Mouse (Mus musculus): Measurements from ENCODE around the gene Rad9a. TPM values are rescaled to one million over a fixed set of nuclear protein-coding genes. Genes with fewer than 3 reads are reported as not detected.
"Not testable (repeated sequence)": the region's sequence is repeated elsewhere in the genome, so short reads cannot be mapped to it uniquely, and the experiment has no call there.

The Rad9a gene
- 10 to 100 TPM; 63.6 to 83.6 TPM for polyA plus RNA-seq (2017; shearing (Covaris generic))

GRCm38 (mm10) chr19:4201291-4201909 is at the start of gene Rad9a:
Rad9a (minus strand) TSS chr19:4201662.
- peak; percentile 75 for ATAC-seq

DNA sequence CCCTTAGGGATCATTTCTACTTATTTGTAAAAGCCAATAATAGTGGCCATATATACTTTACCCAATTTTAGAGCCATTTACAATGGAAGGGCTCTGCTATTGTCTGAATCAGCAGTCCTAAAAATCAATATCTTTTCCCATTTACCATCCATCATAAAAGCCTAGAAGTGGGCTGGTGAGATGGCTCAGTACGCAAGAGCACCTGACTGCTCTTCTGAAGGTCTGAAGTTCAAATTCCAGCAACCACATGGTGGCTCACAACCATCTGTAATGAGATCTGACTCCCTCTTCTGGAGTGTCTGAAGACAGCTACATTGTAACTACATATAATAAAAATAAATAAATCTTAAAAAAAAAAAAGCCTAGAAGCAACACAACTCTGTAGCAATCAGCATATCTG is 47.2 kb upstream of the Rad9a start:
- not testable (repeated sequence) for ATAC-seq

DNA sequence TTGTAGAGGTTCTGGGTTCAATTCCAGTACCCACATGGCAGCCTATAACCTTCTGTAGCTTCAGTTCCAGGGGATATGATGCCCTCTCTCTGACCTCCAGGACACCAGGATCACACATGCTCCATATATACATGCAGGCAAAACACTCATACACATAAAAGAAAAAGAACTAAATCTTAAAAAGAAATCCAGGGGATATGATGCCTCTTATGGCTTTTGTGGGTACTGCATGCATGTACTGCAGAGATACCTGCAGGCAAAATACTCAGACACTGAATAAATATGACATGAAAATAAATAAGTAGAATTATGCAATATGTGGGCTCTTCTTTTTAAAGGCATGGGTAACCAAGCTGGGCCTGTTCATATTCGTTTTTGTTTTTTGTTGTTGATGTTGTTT is 45.5 kb upstream of the Rad9a start:
- no peak for ATAC-seq

- ATAC-seq, result no peak
Measured at GRCm38 (mm10) chr19:4244775-4245174, 43.3 kb upstream of the Rad9a start.

DNA sequence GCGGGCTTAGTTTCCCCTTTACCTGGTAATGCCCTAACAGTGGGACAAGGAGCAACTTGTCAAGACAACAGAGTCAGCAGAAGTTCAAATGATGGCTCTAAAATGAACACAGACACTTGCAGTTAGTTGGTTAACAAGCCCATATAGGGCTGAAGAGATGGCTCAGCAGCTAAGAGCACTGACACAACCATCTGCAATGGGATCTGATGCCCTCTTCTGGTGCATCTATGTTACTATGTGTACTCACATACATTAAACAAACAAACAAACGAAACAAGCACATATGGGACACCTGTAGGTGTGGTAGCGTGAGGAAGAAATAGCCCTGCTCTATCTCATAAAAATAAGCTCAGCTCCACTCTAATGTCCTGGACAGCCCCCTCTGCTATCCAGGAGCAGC is 41.0 kb upstream of the Rad9a start:
- ATAC-seq, result no peak

DNA sequence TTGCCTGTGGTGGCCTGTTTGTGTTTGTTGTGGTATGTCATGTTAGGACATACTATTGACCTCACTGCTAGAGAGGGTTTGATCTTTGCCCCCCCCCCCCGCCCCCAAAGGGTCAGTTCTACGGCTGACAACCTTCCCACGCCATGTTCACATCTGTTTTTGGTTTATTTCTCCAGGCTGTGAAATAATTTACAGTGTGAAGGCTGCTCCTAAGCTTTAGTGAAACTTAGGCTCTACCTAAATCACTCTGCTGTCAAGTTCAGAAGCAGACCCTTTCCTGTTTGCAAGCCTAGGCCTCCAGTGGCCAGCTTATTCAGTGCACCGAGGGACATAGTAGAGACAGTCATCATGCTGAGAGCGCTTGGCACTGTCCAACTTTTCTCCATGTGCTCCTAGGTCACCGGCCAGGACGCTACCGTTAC is 38.8 kb upstream of the Rad9a start:
- ATAC-seq, result no peak

- no peak for ATAC-seq
Measured at GRCm38 (mm10) chr19:4234548-4234947, 33.1 kb upstream of the Rad9a start.

DNA sequence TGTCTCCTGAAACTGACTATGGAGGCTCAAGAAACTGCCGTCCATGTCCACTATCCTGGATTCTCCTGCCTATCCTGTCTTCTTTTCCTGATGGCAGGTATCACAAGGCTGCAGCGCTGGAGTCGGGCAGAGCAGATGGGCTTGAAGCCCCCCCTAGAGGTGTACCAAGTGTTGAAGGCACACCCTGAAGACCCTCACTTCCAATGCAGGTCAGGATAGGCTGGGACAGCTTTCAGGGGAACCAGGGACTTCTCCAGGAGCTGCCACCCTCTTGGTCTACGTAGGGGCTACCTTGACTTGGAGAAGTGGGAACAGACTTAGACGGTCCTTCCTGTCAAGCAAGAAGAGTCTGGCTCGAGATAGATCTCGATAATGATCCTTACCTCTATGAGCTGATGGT is 31.2 kb upstream of the Rad9a start:
- no peak for ATAC-seq

DNA sequence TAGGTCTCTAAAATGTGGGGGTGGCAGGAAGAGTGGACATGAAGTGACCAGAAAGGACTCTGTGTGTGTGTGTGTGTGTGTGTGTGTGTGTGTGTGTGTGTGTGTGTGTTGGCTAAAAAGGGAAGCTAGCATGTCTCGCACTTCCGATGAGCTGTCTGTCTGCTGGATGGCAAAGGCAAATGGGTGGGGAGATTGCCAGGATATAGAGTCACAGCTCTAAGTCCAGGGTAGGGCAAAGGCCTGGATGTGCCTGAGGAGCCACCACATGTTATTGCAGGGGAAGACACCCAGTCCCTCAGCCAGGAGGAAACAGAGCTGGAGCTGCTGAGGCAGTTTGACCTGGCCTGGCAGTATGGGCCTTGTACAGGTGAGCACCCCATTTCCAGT is 30.7 kb upstream of the Rad9a start:
- ATAC-seq, result peak; percentile 54

DNA sequence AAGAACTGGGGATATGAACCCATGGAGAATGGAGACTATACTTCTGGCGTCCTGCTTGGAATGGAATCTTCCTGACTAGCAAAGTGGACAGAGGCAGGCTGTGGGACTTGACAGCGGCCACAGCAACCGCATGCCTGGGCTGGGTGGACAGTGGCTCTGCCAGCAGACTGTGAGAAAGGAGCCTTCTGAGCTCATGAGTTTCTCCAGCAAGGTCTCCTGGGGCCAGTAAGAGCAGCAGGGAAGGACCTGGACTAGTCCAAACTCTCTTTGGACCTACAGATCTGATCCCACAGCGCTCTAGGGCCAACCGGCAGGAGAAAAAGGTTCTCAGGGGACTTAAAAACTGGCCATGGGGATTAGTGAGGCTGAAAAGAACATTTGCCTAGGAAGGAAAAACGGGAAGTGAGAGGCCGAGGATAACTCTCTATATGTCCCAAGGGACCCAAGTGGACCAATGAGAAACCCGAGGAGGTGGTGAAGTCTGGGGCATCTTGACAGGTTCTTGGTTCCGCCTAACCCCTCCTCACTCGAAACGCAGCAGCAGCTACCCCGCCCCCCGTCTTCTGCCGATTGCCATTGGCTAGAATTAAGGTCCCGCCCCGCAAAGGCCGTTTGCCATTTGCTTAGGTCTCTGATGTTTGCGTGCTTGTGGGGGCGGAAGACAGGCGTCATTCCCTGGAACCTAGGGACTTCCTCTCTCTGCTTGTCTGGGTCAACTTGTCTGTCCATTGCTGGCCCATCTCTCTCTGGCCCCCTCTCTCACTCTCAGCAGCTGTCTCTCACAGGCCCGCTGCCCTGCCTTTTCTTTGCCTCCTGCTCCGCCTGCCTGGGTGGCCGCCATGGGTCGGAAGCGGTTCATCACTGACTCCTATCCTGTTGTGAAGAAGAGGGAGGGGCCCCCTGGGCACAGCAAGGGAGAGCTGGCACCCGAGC is 30.1 kb upstream of the Rad9a start, which contains the start of gene Pold4:
Gene Pold4, plus strand, starts transcription at position 647 of the 933 bp plus-strand sequence.
- ATAC-seq, result peak; percentile 84

DNA sequence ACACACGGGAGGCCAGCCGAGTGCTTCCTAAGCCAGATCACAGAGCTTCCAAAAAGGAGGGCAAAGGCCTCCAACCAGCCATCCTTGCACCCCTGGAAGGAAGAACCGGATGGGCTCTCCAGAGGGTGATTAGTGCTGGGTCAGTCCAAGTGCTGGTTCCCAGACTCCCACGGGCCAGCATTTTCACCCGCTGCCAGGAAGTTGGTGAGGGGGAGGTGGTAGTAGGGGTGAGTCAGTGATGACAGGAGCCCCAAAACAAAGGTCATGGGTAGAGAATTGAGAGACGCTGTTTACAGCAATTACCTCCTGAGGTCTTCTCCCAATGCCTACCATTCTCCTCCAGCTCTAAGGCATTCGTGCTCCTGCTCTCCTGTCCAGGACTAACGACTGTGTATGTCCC is 29.0 kb upstream of the Rad9a start:
- ATAC-seq, result no peak

DNA sequence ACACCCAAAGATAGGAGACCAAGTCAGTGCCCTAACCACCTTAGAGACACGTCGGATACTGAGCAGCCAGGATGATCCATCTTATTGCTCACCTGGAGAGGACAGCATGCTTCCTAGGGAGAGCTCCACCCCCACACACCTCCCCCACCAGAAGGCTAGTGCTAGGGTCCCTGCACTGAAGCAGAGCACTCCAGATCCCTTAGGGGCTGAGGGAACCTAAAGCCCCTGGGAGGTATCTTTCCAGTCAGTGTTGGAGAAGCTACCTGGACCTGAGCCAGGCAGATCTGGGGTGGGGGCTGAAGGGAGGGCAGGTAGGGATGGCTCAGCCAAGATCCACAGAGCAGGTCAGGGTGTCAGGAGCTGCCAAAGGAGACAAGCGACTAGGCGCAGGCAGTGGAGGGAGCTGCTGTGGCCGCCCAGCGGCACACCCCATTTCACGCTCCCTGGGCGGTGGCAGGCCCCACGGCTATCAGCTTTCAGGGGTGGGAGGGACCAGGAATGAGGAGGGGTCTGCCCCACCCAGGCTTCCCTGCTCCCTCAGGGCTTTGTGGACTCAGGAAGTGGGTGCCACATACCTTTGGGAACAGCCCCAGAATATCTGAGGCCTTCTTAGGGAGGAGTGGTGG is 28.1 kb upstream of the Rad9a start:
- no peak for ATAC-seq

DNA sequence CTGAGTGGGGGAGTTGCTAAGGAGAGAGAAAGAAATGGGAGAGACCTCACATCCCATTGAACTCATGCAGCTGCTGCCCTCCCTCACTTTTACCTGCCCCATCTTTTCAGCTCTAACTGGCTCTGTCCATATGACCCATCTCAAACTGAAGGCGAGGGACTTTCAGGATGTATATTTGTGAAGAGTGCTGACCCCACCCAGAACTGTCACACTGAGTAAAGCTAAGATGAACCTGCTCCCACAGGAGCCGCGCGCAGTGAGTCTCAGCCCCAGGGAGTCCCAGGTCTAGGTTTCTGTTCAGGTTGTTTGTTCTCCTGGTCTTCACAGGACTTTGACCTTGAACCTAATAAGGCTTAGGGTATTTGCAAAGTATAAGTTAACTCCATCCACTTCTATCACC is 27.4 kb upstream of the Rad9a start:
- no peak for ATAC-seq

- peak; percentile 14 for ATAC-seq
Measured at GRCm38 (mm10) chr19:4227894-4228678, 26.6 kb upstream of the Rad9a start.

DNA sequence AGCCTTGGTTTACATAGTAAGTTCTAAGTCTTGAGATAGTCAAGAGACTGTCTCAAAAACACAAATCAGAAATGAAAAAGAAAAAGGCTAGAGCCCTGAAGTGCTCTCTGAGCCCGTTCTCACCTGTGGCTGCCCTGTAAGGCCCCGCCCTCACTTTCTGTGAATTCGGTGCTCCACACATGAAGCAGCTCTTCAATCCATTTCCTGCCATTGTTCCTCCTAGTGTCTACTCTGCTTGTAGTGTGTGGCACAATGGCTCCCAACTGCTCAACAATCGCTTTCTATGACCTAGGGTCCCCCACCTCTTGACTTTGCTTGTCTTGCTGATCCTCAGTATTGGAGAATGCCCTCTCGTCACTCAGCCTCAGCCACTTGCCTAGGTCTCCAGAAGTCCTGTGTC is 26.0 kb upstream of the Rad9a start:
- no peak for ATAC-seq

DNA sequence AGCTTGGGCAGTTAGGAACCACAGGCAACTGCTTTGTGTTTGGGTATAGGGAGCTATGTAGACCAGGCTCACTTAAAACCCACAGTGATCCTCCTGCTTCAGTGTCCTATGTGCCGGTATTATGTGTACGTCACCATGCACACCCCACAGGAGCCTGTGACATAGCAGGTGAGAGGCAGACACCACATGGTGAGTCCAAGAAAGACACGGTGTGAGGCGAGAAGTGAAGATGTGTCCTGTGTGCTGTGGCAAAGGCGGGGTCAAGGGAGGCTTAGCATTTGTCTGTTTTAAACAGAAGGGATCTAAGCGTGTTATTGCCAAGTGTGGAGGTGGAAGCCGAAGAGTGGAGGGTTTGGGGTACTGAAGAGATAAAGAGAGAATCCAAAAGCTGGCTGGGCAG is 25.3 kb upstream of the Rad9a start:
- ATAC-seq, result no peak

- ATAC-seq, result no peak
Measured at GRCm38 (mm10) chr19:4222165-4222564, 20.7 kb upstream of the Rad9a start.

DNA sequence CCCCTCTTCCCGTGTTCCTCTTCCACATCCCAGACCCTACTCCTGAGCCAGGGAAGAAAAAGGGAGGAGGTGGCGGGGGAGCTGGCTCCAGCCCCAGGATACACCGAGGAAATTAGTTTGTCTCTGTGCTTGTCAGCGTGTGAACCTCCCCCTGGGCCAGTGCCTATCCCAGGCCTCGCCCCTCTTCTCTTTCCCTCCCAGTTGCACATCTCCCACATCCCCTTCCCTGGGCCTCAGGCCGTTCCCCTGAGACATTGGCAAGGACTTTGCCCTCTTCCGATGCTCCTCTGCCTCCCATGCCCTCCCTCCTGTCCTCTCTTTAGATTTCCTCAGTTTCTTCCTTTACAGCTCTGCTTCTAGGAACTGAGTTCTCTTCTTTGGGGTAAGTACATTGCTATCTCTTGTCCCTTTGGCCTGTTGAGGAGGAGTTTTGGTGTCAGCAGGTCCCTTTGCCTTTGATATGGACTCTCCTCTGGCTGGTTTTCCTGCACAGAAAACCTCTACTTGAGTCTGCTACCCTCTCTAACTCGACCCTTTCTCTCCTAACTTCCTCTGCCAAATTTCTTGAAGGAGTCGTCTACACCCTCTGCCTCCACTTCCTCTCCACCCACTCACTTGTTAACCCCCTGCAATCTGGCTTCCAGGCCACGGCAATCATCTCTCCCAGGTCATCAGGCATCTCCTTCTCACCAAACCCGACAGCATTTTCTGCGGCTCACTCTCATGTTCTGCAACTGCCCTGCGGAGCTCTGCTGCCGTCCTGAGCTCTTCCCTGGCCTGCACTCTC is 19.7 kb upstream of the Rad9a start:
- peak; percentile 40 for ATAC-seq

GRCm38 (mm10) chr19:4220416-4220815 is 19.0 kb upstream of the Rad9a start:
- ATAC-seq, result no peak

DNA sequence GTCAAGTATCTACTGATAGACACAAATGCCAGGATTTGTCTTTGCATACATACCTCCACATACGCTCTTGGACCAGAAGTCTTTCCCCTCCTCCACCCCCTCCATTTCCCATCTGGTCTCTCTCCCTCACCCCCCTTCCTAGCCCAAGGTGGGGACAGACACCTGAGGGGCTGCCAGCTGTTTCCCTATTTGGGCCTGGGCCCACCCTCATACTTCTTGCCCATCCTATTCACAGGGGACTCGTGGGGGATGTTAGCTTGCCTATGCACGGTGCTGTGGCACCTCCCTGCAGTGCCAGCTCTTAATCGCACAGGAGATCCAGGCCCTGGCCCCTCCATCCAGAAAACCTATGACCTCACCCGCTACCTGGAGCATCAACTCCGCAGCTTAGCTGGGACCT is 18.5 kb upstream of the Rad9a start:
- ATAC-seq, result no peak

DNA sequence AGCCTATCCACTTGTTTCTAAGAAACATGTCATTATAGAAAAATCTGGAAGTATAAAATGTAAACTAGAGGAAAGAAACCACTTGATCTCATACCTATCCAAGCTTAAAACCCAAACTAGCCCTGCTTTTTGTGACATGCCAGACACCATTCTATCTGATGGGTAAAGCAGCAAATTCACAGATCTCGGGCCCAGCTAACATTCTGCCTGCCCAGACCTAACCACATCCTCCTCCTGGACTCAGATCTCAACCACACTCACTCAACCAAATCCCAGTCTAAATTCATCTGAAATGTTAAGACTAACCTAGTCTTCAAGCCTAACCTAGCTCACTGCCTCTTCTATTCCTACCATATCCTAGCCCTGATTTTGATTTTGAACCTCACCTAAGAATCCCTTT is 17.3 kb upstream of the Rad9a start:
- peak; percentile 45 for ATAC-seq

DNA sequence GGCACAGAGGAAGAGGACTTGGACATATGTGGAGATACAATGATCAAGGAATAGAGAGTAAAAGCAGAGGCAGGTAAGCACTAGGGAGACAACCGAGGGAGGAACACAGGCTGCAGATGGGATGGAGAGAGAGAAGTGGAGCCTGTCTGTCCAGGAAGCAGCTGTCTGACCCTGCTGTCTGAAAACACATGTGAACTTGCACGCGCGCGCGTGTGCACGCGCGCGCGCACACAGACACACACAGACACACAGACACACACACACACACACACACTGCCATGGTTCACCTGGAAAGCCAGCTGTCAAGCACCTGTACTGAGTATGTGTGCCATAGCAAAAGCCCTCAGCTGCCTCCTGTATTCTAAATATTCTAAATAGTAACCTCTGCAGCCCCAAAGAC is 16.8 kb upstream of the Rad9a start:
- ATAC-seq, result no peak
